ENCODE assay signal across 17 mouse cellular contexts in genomic region chr9:53921061-53921460, GRCm38 (mm10). TPM values are rescaled to one million over a fixed set of nuclear protein-coding genes. Genes with fewer than 3 reads are reported as not detected.
"Had no signal": no experiment of that assay in that cellular context is flagged by ENCODE, and none has a peak within 500 bp of the region (broad histone marks: within the 10 kb centered on the region; RNA-seq: fewer than 3 reads in every experiment).

No protein-coding gene starts in this region.

- DNase-seq: retina, postnatal 1 day; right cerebral cortex, adult 18-20 months; spleen, adult 18-20 months; thymus, adult 18-20 months; thymus, adult 2 months; thymus, postnatal 14 days; thymus, postnatal 25 days; thymus, postnatal 36 days; thymus, postnatal 4 days had no signal

- H3K9me3 ChIP-seq: neural tube, embryonic 12.5 days; neural tube, embryonic 15.5 days; stomach, embryonic 15.5 days had no signal

- H3K36me3 ChIP-seq: neural tube, embryonic 12.5 days; stomach, embryonic 15.5 days had no signal

- H3K27ac ChIP-seq: neural tube, embryonic 12.5 days; neural tube, embryonic 13.5 days; neural tube, embryonic 15.5 days; stomach, embryonic 15.5 days; stomach, postnatal 0 days had no signal

- H3K4me2 ChIP-seq: neural tube, embryonic 12.5 days; neural tube, embryonic 13.5 days; neural tube, embryonic 15.5 days; stomach, embryonic 15.5 days had no signal

- H3K4me1 ChIP-seq: stomach, embryonic 15.5 days had no signal

- H3K9ac ChIP-seq: neural tube, embryonic 12.5 days; neural tube, embryonic 13.5 days; neural tube, embryonic 15.5 days; stomach, embryonic 15.5 days had no signal

- H3K4me3 ChIP-seq: neural tube, embryonic 12.5 days; neural tube, embryonic 13.5 days; neural tube, embryonic 15.5 days; stomach, embryonic 15.5 days had no signal

- H3K27me3 ChIP-seq: neural tube, embryonic 12.5 days; neural tube, embryonic 13.5 days; neural tube, embryonic 15.5 days; stomach, embryonic 15.5 days had no signal

RNA-seq across cellular contexts. Expression of gene Elmod1, which starts 54.0 kb away (rescaled TPM):
- total RNA-seq: neutrophil, adult 5-6 weeks had no signal
- polyA plus RNA-seq: small intestine, adult 2 months; spleen, adult 2 months had no signal
